43 mouse cellular contexts compared by ENCODE assay signal in genomic region chr4:105835686-105836085, GRCm38 (mm10). TPM values are rescaled to one million over a fixed set of nuclear protein-coding genes. Genes with fewer than 3 reads are reported as not detected.
"Had no signal": no experiment of that assay in that cellular context is flagged by ENCODE, and none has a peak within 500 bp of the region (broad histone marks: within the 10 kb centered on the region; RNA-seq: fewer than 3 reads in every experiment).

No protein-coding gene starts in this region.

- H3K4me2 ChIP-seq: heart, embryonic 11.5 days; heart, embryonic 13.5 days; heart, embryonic 15.5 days; hindbrain, embryonic 13.5 days; hindbrain, embryonic 15.5 days; kidney, embryonic 15.5 days; limb, embryonic 13.5 days; limb, embryonic 15.5 days; liver, embryonic 12.5 days had no signal

- H3K9me3 ChIP-seq: heart, embryonic 13.5 days; heart, embryonic 15.5 days; hindbrain, embryonic 13.5 days; hindbrain, embryonic 15.5 days; kidney, embryonic 15.5 days; limb, embryonic 13.5 days; limb, embryonic 15.5 days; liver, embryonic 12.5 days had no signal

- H3K4me3 ChIP-seq: heart, embryonic 13.5 days; heart, embryonic 15.5 days; hindbrain, embryonic 13.5 days; hindbrain, embryonic 15.5 days; kidney, embryonic 15.5 days; limb, embryonic 13.5 days; limb, embryonic 15.5 days; liver, embryonic 12.5 days had no signal

- H3K27me3 ChIP-seq: heart, embryonic 13.5 days; heart, embryonic 15.5 days; hindbrain, embryonic 13.5 days; hindbrain, embryonic 15.5 days; kidney, embryonic 15.5 days; limb, embryonic 13.5 days; limb, embryonic 15.5 days; liver, embryonic 12.5 days had no signal

- DNase-seq: gastrocnemius, postnatal 14 days; gastrocnemius, postnatal 36 days; heart, adult 18-20 months; heart, postnatal 14 days; heart, postnatal 36 days; kidney, adult 11 months; kidney, adult 2 months; kidney, adult 9 months; kidney, postnatal 14 days; kidney, postnatal 36 days; layer of hippocampus, adult 9-11 months; layer of hippocampus, postnatal 36 days had no signal

- H3K4me1 ChIP-seq: heart, embryonic 13.5 days; heart, embryonic 15.5 days; hindbrain, embryonic 13.5 days; hindbrain, embryonic 15.5 days; limb, embryonic 13.5 days; limb, embryonic 15.5 days; liver, embryonic 12.5 days had no signal

- H3K27ac ChIP-seq: heart, embryonic 13.5 days; heart, embryonic 15.5 days; hindbrain, embryonic 13.5 days; hindbrain, embryonic 15.5 days; hindbrain, postnatal 0 days; kidney, embryonic 15.5 days; kidney, postnatal 0 days; limb, embryonic 13.5 days; limb, embryonic 15.5 days; liver, embryonic 12.5 days; liver, embryonic 14.5 days had no signal

- H3K9ac ChIP-seq: heart, embryonic 13.5 days; heart, embryonic 15.5 days; hindbrain, embryonic 13.5 days; hindbrain, embryonic 15.5 days; kidney, embryonic 15.5 days; limb, embryonic 13.5 days; limb, embryonic 15.5 days; liver, embryonic 12.5 days; liver, embryonic 14.5 days had no signal

- H3K36me3 ChIP-seq: heart, embryonic 13.5 days; heart, embryonic 15.5 days; hindbrain, embryonic 13.5 days; hindbrain, embryonic 15.5 days; kidney, embryonic 15.5 days; limb, embryonic 13.5 days; limb, embryonic 15.5 days; liver, embryonic 12.5 days had no signal

- ATAC-seq: hindbrain, postnatal 0 days; intestine, embryonic 16.5 days; liver, embryonic 12.5 days had no signal

RNA-seq across cellular contexts. Expression of gene Gm12728, which starts 46.0 kb away (rescaled TPM):
- total RNA-seq: gastrocnemius, adult 18-20 months; gastrocnemius, adult 8-10 months; gastrocnemius, postnatal 14 days; gastrocnemius, postnatal 36 days; heart, adult 18-20 months; heart, postnatal 14 days; heart, postnatal 36 days; hematopoietic stem cell, adult 5-6 weeks; hindbrain, postnatal 0 days; layer of hippocampus, adult 18-20 months; layer of hippocampus, adult 8-10 months; layer of hippocampus, postnatal 14 days; layer of hippocampus, postnatal 36 days; left cerebral cortex, adult 18-20 months; left cerebral cortex, adult 8-10 months; left cerebral cortex, postnatal 10 days; left cerebral cortex, postnatal 36 days; liver, adult 2 months had no signal
- polyA plus RNA-seq: gonadal fat pad, adult 2 months; heart, embryonic 11.5 days; heart, embryonic 13.5 days; heart, embryonic 15.5 days; heart, postnatal 0 days; hindbrain, embryonic 11.5 days; hindbrain, embryonic 15.5 days; hindbrain, postnatal 0 days; intestine, embryonic 14.5 days; intestine, embryonic 16.5 days; kidney, adult 2 months; kidney, embryonic 15.5 days; kidney, postnatal 0 days; large intestine, adult 2 months; limb, embryonic 11.5 days; limb, embryonic 15.5 days; liver, adult 2 months; liver, embryonic 14.5 days; liver, embryonic 16.5 days had no signal
